Mouse (Mus musculus) limb, embryonic 12.5 days (tissue): ENCODE measurements around the gene Dpp3. TPM values are rescaled to one million over a fixed set of nuclear protein-coding genes. Genes with fewer than 3 reads are reported as not detected.
"Not testable (repeated sequence)": the region's sequence is repeated elsewhere in the genome, so short reads cannot be mapped to it uniquely, and the experiment has no call there.

Experiments used
- ATAC-seq: fragments of 200-750 bp; cut with Nextera tagmentation; 2 replicates; pipeline ENCODE4 v1.8.0; 2017; ENCODE audit warnings: low read depth, moderate TSS enrichment; ENCODE audit not compliant: insufficient number of reproducible peaks, insufficient read depth, low FRiP score, low TSS enrichment
- H3K27ac ChIP-seq: fragments of 300-500 bp; sonication (generic); 2 replicates; pipeline ENCODE4 v1.5.1; 2016; ENCODE audit warnings: mild to moderate bottlenecking, moderate library complexity
- H3K27me3 ChIP-seq: fragments of 300-500 bp; sonication (generic); 2 replicates; pipeline ENCODE4 v1.6.1; 2016; ENCODE audit warnings: mild to moderate bottlenecking, moderate library complexity
- H3K36me3 ChIP-seq: fragments of 300-500 bp; sonication (generic); 2 replicates; pipeline ENCODE4 v1.6.1; 2016; ENCODE audit warnings: mild to moderate bottlenecking, moderate library complexity
- H3K4me1 ChIP-seq: fragments of 300-500 bp; sonication (generic); replicated peaks from 2 replicates; pipeline ENCODE4 v1.6.1; 2016
- H3K4me2 ChIP-seq: fragments of 300-500 bp; sonication (generic); 2 replicates; pipeline ENCODE4 v1.6.1; 2016; ENCODE audit warnings: mild to moderate bottlenecking, moderate library complexity
- H3K4me3 ChIP-seq: fragments of 300-500 bp; sonication (generic); replicated peaks from 2 replicates; pipeline ENCODE4 v1.5.1; 2016; ENCODE audit warnings: mild to moderate bottlenecking
- H3K9ac ChIP-seq: fragments of 300-500 bp; sonication (generic); replicated peaks from 2 replicates; pipeline ENCODE4 v1.6.1; 2016; ENCODE audit warnings: mild to moderate bottlenecking, moderate library complexity
- H3K9me3 ChIP-seq: fragments of 300-500 bp; sonication (generic); 2 replicates; pipeline ENCODE4 v1.6.1; 2016; ENCODE audit warnings: mild to moderate bottlenecking, moderate library complexity
- WGBS: fragments of 180-500 bp; shearing (Covaris S2); methylation state at CpG from one replicate; pipeline ENCODE4 v1.1.7; 2016; 5-methylcytosine and 5-hydroxymethylcytosine counted together
- polyA plus RNA-seq: library from polyadenylated mRNA; unstranded; fragments of >200 nt; fragmentation: Nextera tagmentation; extraction: Ambion mirVana; gene quantifications from 2 replicates; pipeline ENCODE4 v1.2.1, GENCODE M21; 2016

The Dpp3 gene
- polyA plus RNA-seq, 1 experiment from 2014 or later, result 152 TPM

DNA sequence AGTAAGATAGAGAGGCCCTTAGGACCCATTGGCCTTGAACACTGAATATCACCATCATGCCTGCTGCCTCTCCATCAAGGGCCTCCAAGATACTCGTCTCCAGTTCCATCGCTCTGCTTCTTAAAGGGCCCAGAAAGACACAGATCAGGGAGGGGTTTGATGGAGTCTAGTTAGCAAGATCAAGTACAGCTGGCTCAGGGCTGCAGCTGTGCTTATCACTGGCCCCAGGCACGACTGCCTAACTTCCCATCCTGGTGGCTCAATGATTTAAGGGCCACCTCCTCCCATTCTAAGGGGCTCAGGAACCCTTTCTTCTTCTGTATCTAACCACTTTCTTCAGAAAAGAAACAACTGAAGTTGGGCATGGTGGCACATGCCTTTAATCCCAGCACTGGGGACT, 36.3 kb downstream of the Dpp3 start:
- WGBS, result 72% methylated on average over 3 of the region's 3 CpGs
- H3K9me3 ChIP-seq, result no peaks in the 10 kb centered on the region
- no peak overlapping the region for H3K27ac ChIP-seq
- ATAC-seq, result no peak
- peaks cover 30% of the 10 kb centered on the region for H3K36me3 ChIP-seq
- H3K27me3 ChIP-seq, result no peaks in the 10 kb centered on the region
- no peak overlapping the region for H3K4me2 ChIP-seq
- no peaks in the 10 kb centered on the region for H3K4me1 ChIP-seq
- H3K9ac ChIP-seq, result no peak overlapping the region
- H3K4me3 ChIP-seq, result no peak overlapping the region

- Histone ChIP-seq H3K9me3 (no peaks in the 10 kb centered on the region), H3K4me3 (no peak overlapping the region), H3K27ac (no peak overlapping the region), H3K4me2 (no peak overlapping the region), H3K9ac (no peak overlapping the region), H3K4me1 (no peaks in the 10 kb centered on the region), H3K36me3 (peaks cover 30% of the 10 kb centered on the region), H3K27me3 (no peaks in the 10 kb centered on the region)
- WGBS, result 80% methylated on average over 10 of the region's 10 CpGs
- ATAC-seq, result no peak
These were observed 38.3 kb downstream of the Dpp3 start for GRCm38 (mm10) chr19:4889791-4890190.

GRCm38 (mm10) chr19:4883961-4884360, 44.1 kb downstream of the Dpp3 start:
- 78% methylated on average over 4 of the region's 4 CpGs for WGBS
- Histone ChIP-seq H3K4me1 (peaks cover 4% of the 10 kb centered on the region), H3K36me3 (no peaks in the 10 kb centered on the region), H3K27me3 (no peaks in the 10 kb centered on the region), H3K9me3 (no peaks in the 10 kb centered on the region), H3K4me3 (no peak overlapping the region), H3K9ac (no peak overlapping the region), H3K4me2 (no peak overlapping the region), H3K27ac (no peak overlapping the region)
- ATAC-seq, result no peak

DNA sequence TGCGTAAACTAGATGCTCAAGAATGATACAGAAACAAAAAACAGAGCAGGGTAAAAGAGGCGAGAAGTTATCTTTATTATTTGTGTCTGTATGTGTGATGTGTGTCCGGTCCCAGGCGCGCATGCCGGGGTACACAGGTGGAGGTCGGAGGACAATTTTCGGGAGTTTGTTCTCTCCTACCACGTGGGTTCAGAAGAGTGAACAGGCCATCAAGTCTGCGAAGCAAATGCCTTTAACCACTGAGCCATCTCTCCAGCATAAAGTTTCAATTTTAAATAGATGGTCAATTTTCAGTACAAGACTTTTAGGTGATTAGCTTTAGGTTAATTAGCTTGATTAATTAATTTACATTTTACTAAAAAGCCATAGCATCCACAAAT, 48.8 kb downstream of the Dpp3 start:
- H3K27ac ChIP-seq, result no peak overlapping the region
- peaks cover 14% of the 10 kb centered on the region for H3K27me3 ChIP-seq
- peak overlapping the region; percentile 97 for H3K4me2 ChIP-seq
- no peak for ATAC-seq
- no peaks in the 10 kb centered on the region for H3K9me3 ChIP-seq
- H3K36me3 ChIP-seq, result no peaks in the 10 kb centered on the region
- WGBS, result 48% methylated on average over 10 of the region's 10 CpGs
- H3K4me3 ChIP-seq, result peak overlapping the region; percentile 89
- H3K4me1 ChIP-seq, result peaks cover 14% of the 10 kb centered on the region
- H3K9ac ChIP-seq, result peak overlapping the region; percentile 86; the same call in 1 of the 2 replicates

- Histone ChIP-seq H3K36me3 (no peaks in the 10 kb centered on the region), H3K4me2 (peak within 1 kb of the TSS; percentile 97), H3K4me1 (peaks cover 14% of the 10 kb centered on the region), H3K27ac (peak within 1 kb of the TSS; percentile 66), H3K9ac (peak within 1 kb of the TSS; percentile 86), H3K9me3 (no peaks in the 10 kb centered on the region), H3K27me3 (peaks cover 14% of the 10 kb centered on the region), H3K4me3 (peak within 1 kb of the TSS; percentile 89)
- under 1% methylated on average over 52 of the region's 52 CpGs for WGBS
- ATAC-seq, result peak; percentile 91
These were observed 49.4 kb downstream of the Dpp3 start, which contains the start of gene Zdhhc24 for GRCm38 (mm10) chr19:4878405-4879323. Zdhhc24 (plus strand) TSS chr19:4878668.

- Histone ChIP-seq H3K27me3 (peaks cover 14% of the 10 kb centered on the region), H3K4me1 (peaks cover 14% of the 10 kb centered on the region), H3K36me3 (no peaks in the 10 kb centered on the region), H3K4me3 (peak within 1 kb of the TSS; percentile 89), H3K9ac (peak within 1 kb of the TSS; percentile 86), H3K9me3 (no peaks in the 10 kb centered on the region), H3K27ac (peak within 1 kb of the TSS; percentile 66), H3K4me2 (peak within 1 kb of the TSS; percentile 97)
- ATAC-seq, result peak; percentile 30
- WGBS, result 2% methylated on average over 17 of the region's 17 CpGs
These were observed 50.3 kb downstream of the Dpp3 start, which contains the start of gene Actn3 for GRCm38 (mm10) chr19:4877785-4878184. Actn3 (minus strand) TSS chr19:4877909.

- no peak overlapping the region for H3K4me2 ChIP-seq
- H3K9me3 ChIP-seq, result no peaks in the 10 kb centered on the region
- no peak overlapping the region for H3K9ac ChIP-seq
- H3K4me3 ChIP-seq, result no peak overlapping the region
- no peak for ATAC-seq
- no peaks in the 10 kb centered on the region for H3K36me3 ChIP-seq
- peak overlapping the region; percentile 1; the same call in 1 of the 2 replicates for H3K27ac ChIP-seq
- WGBS, result 65% methylated on average over 3 of the region's 3 CpGs
- H3K4me1 ChIP-seq, result peaks cover 14% of the 10 kb centered on the region
- peaks cover 14% of the 10 kb centered on the region for H3K27me3 ChIP-seq
These were observed 51.3 kb downstream of the Dpp3 start for GRCm38 (mm10) chr19:4876755-4877154.

GRCm38 (mm10) chr19:4876241-4876640, 51.8 kb downstream of the Dpp3 start:
- no peak overlapping the region for H3K4me2 ChIP-seq
- H3K27me3 ChIP-seq, result peaks cover 14% of the 10 kb centered on the region
- H3K9ac ChIP-seq, result no peak overlapping the region
- ATAC-seq, result no peak
- H3K36me3 ChIP-seq, result no peaks in the 10 kb centered on the region
- H3K9me3 ChIP-seq, result no peaks in the 10 kb centered on the region
- WGBS, result 73% methylated on average over 4 of the region's 4 CpGs
- no peak overlapping the region for H3K4me3 ChIP-seq
- H3K4me1 ChIP-seq, result peaks cover 14% of the 10 kb centered on the region
- no peak overlapping the region for H3K27ac ChIP-seq

DNA sequence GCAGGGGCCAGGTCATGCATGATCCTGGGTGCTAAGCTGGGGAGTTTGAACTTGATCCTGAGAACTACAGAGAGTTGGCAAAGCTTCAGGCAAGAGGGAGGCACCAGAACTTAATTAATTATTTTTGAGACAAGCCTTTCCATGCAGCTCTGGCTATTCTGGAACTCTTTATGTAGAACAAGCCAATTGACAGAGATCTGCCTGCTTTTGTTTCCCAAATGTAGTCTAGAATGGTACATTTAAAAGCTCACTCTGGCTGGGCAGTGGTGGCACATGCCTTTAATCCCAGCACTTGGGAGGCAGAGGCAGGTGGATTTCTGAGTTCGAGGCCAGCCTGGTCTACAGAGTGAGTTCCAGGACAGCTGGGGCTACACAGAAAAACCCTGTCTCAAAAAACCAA, 53.5 kb downstream of the Dpp3 start:
- Histone ChIP-seq H3K27me3 (peaks cover 14% of the 10 kb centered on the region), H3K4me1 (peaks cover 14% of the 10 kb centered on the region)
- H3K9me3 ChIP-seq, H3K36me3 ChIP-seq, H3K4me3 ChIP-seq, H3K27ac ChIP-seq, ATAC-seq, H3K4me2 ChIP-seq, H3K9ac ChIP-seq: not testable (repeated sequence)
- WGBS, result 77% methylated on average over 1 of the region's 1 CpGs

DNA sequence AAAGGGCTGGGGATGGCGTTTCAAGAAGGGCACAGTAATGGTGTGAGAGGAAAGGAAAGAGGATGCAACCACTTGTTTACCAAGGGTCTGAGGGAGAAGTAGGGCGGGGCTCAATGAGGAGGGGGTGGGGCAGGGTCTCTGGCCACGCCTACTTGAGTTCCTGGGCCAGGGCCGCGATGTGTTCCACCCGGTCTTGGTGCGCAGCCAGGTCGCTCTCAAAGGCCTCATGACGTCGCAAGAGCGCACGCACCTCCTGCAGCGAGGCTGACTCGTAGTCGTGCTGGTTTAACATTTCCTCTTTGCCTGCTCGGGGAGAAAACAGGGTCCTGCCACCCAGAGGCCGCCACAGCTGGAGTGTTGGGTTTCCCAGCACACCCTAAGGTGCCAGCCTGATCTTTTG, 62.9 kb downstream of the Dpp3 start:
- Histone ChIP-seq H3K9me3 (no peaks in the 10 kb centered on the region), H3K36me3 (peaks cover 5% of the 10 kb centered on the region; the same call in 1 of the 2 replicates), H3K27ac (no peak overlapping the region), H3K27me3 (peaks cover 40% of the 10 kb centered on the region), H3K4me3 (no peak overlapping the region), H3K4me1 (no peaks in the 10 kb centered on the region), H3K4me2 (peak overlapping the region; percentile 39), H3K9ac (no peak overlapping the region)
- no peak for ATAC-seq
- WGBS, result 4% methylated on average over 17 of the region's 17 CpGs

- Histone ChIP-seq H3K4me2 (no peak overlapping the region), H3K27ac (no peak overlapping the region), H3K36me3 (peaks cover 8% of the 10 kb centered on the region; the same call in 1 of the 2 replicates), H3K4me1 (no peaks in the 10 kb centered on the region), H3K9ac (no peak overlapping the region), H3K27me3 (peaks cover 31% of the 10 kb centered on the region), H3K9me3 (no peaks in the 10 kb centered on the region), H3K4me3 (no peak overlapping the region)
- WGBS, result 79% methylated on average over 6 of the region's 6 CpGs
- no peak for ATAC-seq
These were observed 65.0 kb downstream of the Dpp3 start for GRCm38 (mm10) chr19:4863048-4863447.
